Mouse (Mus musculus) intestine, postnatal 0 days (tissue): ENCODE measurements around the gene Galnt9. TPM values are rescaled to one million over a fixed set of nuclear protein-coding genes. Genes with fewer than 3 reads are reported as not detected.

Source experiments
- ATAC-seq: fragments of 200-750 bp; cut with Nextera tagmentation; 2 replicates; pipeline ENCODE4 v1.8.0; 2017; ENCODE audit warnings: mild to moderate bottlenecking, moderate TSS enrichment, moderate library complexity
- H3K27ac ChIP-seq: fragments of 300-500 bp; sonication (generic); 2 replicates; pipeline ENCODE4 v1.5.1; 2014; ENCODE audit warnings: mild to moderate bottlenecking, low read depth, low read length, moderate library complexity
- H3K27me3 ChIP-seq: fragments of 300-500 bp; sonication (generic); replicated peaks from 2 replicates; pipeline ENCODE4 v1.6.1; 2014; ENCODE audit warnings: low read length, mixed read lengths; ENCODE audit not compliant: control insufficient read depth, insufficient read depth
- H3K36me3 ChIP-seq: fragments of 300-500 bp; sonication (generic); 2 replicates; pipeline ENCODE4 v1.6.1; 2014; ENCODE audit warnings: mild to moderate bottlenecking, moderate library complexity; ENCODE audit not compliant: control insufficient read depth, insufficient read depth
- H3K4me1 ChIP-seq: fragments of 300-500 bp; sonication (generic); replicated peaks from 2 replicates; pipeline ENCODE4 v1.6.1; 2014; ENCODE audit warnings: antibody characterized with exemption, low read length, mixed read lengths; ENCODE audit not compliant: control insufficient read depth, insufficient read depth
- H3K4me2 ChIP-seq: fragments of 300-500 bp; sonication (generic); replicated peaks from 2 replicates; pipeline ENCODE4 v1.6.1; 2014; ENCODE audit warnings: low read depth, mild to moderate bottlenecking, moderate library complexity
- H3K4me3 ChIP-seq: fragments of 300-500 bp; sonication (generic); 2 replicates; pipeline ENCODE4 v1.5.1; 2014; ENCODE audit warnings: low read depth, low read length
- H3K9ac ChIP-seq: fragments of 300-500 bp; sonication (generic); 2 replicates; pipeline ENCODE4 v1.6.1; 2014; ENCODE audit warnings: mild to moderate bottlenecking, low read depth, low read length
- H3K9me3 ChIP-seq: fragments of 300-500 bp; sonication (generic); 2 replicates; pipeline ENCODE4 v1.6.1; 2016; ENCODE audit warnings: mixed run types; ENCODE audit not compliant: control insufficient read depth
- CTCF ChIP-seq: sonication (generic); IDR thresholded peaks from 2 replicates; pipeline ENCODE4 v1.5.1; 2016; ENCODE audit warnings: low read depth, mild to moderate bottlenecking, control low read depth, antibody characterized with exemption, moderate library complexity
- WGBS: fragments of 180-500 bp; shearing (Covaris S2); extraction: QIAGEN DNeasy Blood & Tissue Kit; methylation state at CpG from one replicate; pipeline ENCODE4 v1.1.7; 2014; 5-methylcytosine and 5-hydroxymethylcytosine counted together
- microRNA-seq: library from miRNA; unstranded; fragments of <30 nt; microRNA quantifications from one replicate; pipeline ENCODE4, GENCODE M21; 2016
- polyA plus RNA-seq: library from polyadenylated mRNA; unstranded; fragments of >200 nt; fragmentation: Nextera tagmentation; extraction: Ambion mirVana; gene quantifications from 2 replicates; pipeline ENCODE4 v1.2.1, GENCODE M21; 2015

The Galnt9 gene
- polyA plus RNA-seq, 1 experiment from 2014 or later = 0.31 TPM

DNA sequence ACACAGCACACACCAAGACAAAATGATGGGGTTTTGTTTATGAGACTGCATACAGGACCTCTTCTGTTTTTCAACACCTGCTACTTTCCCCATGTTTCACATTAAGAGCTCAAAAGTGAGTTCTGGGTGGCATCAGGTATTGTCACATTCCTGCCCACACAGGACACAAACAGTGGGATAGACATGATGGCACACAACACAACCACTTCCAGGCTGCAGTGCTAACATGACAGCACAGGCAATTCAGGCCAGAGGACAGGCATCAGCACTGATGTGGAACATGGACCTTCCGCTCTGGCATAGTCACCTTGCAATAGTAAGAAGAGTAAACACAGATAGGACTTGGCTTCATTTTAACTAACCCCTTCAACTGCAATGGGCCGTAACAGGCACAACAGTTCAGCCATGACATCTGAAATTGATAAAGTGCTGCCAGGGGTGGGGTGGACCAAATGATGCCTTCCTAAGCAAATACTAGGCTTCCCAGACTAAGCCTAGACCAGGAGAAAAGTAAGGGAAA is 120.7 kb downstream of the Galnt9 start:
- no peaks in the 10 kb centered on the region for H3K27me3 ChIP-seq
- no peak overlapping the region for H3K27ac ChIP-seq
- peaks cover 63% of the 10 kb centered on the region for H3K36me3 ChIP-seq
- TF ChIP-seq CTCF = no peak
- whole genome bisulfite sequencing = 88% methylated on average over 2 of the region's 2 CpGs
- no peak overlapping the region for H3K4me2 ChIP-seq
- no peak for ATAC-seq
- no peak overlapping the region for H3K9ac ChIP-seq
- H3K9me3 ChIP-seq = no peaks in the 10 kb centered on the region
- no peaks in the 10 kb centered on the region for H3K4me1 ChIP-seq
- H3K4me3 ChIP-seq = no peak overlapping the region

DNA sequence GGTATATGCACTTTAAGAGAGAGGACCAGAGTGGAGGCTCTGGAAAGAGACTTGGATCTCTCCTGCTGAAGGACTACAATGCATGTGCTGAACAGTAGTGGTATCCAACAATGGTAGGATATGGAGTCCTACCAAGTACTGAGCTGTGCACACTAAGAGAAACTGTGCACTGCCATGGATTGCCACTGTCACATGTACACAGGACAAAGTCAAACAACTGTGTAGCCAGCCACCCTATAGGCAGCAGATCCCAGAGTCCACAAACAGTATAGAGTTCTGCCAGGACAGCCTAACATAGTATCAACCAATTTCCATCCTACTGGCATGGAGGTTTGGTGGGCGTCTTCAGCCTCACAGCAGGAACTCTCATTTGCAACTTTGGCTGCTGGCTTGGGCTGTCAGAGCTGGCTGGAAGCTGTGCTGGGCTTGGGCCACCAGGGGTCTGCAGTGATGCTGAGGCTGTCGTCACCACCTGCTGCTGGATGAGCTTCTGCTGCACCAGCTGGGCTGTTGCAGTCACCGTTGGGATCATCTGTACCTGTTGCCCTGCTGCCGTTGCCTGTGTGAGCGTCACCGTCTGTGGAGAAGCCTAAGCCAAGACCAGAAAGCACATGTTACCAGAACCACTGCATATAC is 121.4 kb downstream of the Galnt9 start:
- Histone ChIP-seq H3K4me1 (no peaks in the 10 kb centered on the region), H3K9ac (no peak overlapping the region), H3K4me3 (no peak overlapping the region), H3K27me3 (no peaks in the 10 kb centered on the region), H3K36me3 (peaks cover 70% of the 10 kb centered on the region), H3K4me2 (no peak overlapping the region), H3K9me3 (no peaks in the 10 kb centered on the region), H3K27ac (no peak overlapping the region)
- WGBS = 70% methylated on average over 6 of the region's 6 CpGs
- TF ChIP-seq CTCF = no peak
- no peak for ATAC-seq

Small RNA genes lying within 50 kb of the gene (microRNA-seq; reads per million reads assigned to microRNA genes)
- gene Mir7026 = 1.6 reads per million

Other genes starting within 250 kb of the Galnt9 start
- 1.6 TPM in 2 replicates for gene P2rx2, start 201.1 kb upstream of the Galnt9 start, polyA plus RNA-seq
- gene Lrcol1, start 199.6 kb upstream of the Galnt9 start, polyA plus RNA-seq = not detected in 2 replicates
- gene Fbrsl1, start 95.9 kb upstream of the Galnt9 start, polyA plus RNA-seq = 7.6 and 8.2 TPM in 2 replicates
- 15.8 and 17.2 TPM in 2 replicates for gene Noc4l, start 109.1 kb downstream of the Galnt9 start, polyA plus RNA-seq
- 4.9 and 6.9 TPM in 2 replicates for gene Ddx51, start 109.1 kb downstream of the Galnt9 start, polyA plus RNA-seq
- 11.0 and 13.1 TPM in 2 replicates for gene Ep400, start 226.4 kb downstream of the Galnt9 start, polyA plus RNA-seq
- gene Pus1, start 236.3 kb downstream of the Galnt9 start, polyA plus RNA-seq = 30.5 and 32.1 TPM in 2 replicates